In the genomic region with DNA sequence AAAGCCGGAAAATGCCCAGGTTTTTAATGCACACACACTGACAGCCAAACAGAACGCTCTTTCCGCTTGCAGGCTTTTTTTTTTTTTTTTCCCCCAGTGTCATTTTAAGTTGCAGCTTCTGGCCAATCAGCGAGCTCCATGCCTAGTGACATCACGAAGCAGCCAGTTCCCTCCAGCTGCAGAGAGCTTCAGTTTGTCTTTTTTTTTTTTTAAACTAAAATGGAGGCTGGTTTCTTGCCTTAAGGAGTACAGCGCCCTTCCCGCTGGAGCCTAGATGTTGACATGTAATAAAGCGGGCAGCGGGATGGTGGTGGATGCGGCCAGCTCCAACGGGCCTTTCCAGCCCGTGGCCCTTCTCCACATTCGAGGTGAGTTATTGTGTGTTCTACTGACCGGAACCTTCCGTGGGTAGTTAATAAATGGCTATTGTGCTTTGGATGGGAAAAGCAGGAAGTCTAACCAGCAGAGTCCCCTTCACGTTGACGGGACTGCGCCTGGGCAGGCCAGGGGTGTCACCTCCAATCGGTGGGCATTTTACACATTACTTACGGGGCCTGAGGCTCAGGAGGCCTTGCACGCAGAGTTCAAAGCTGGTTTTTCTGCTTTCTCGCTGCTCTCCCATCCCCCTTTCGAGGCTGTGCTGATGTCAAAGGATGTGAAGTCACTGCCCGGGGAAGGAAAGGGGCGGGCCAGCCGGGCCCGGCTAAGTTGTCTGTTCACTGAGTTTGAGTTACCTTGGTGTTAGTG, we compare ENCODE assay signal across 8 mouse cellular contexts. TPM values are rescaled to one million over a fixed set of nuclear protein-coding genes. Genes with fewer than 3 reads are reported as not detected.
DNase-seq lines count a peak whose midpoint lies in the region; ATAC-seq lines count a peak whose summit lies in the region.

No protein-coding gene starts in this region.

- peak overlapping the region; percentile 94 for H3K4me2 ChIP-seq in heart, embryonic 14.5 days (ENCODE audit: low read length)
- peak overlapping the region; percentile 90 for H3K4me2 ChIP-seq in liver, embryonic 13.5 days
- H3K4me2 ChIP-seq in stomach, embryonic 16.5 days (ENCODE audit: low read depth, low read length) = peak overlapping the region; percentile 95

- peaks cover 40 to 41% of the 10 kb centered on the region in 2 experiments for H3K4me1 ChIP-seq in heart, embryonic 14.5 days (ENCODE audit: control insufficient read depth in 2 of 2, insufficient read depth in 2 of 2, low read length in 2 of 2)
- H3K4me1 ChIP-seq in liver, embryonic 13.5 days (replicated peaks) = peaks cover 48% of the 10 kb centered on the region
- H3K4me1 ChIP-seq in stomach, embryonic 16.5 days (ENCODE audit: control insufficient read depth, insufficient read depth, low read length) = peaks cover 35% of the 10 kb centered on the region

- no peaks in the 10 kb centered on the region for H3K9me3 ChIP-seq in heart, embryonic 14.5 days (ENCODE audit: control insufficient read depth, low read length)
- H3K9me3 ChIP-seq in liver, embryonic 13.5 days (replicated peaks) = no peaks in the 10 kb centered on the region
- no peaks in the 10 kb centered on the region for H3K9me3 ChIP-seq in stomach, embryonic 16.5 days (replicated peaks; ENCODE audit: control insufficient read depth, low read length)

- peak overlapping the region; percentile 100 for H3K27ac ChIP-seq in heart, embryonic 14.5 days (replicated peaks in 1 of 2; ENCODE audit: control insufficient read depth in 1 of 2, insufficient read depth in 1 of 2, low read depth in 2 of 2, low read length in 2 of 2)
- peak overlapping the region; percentile 99 for H3K27ac ChIP-seq in liver, embryonic 13.5 days
- peak overlapping the region; percentile 100 for H3K27ac ChIP-seq in stomach, embryonic 16.5 days (ENCODE audit: low read length)

- under 1% methylated on average over 27 of the region's 27 CpGs for WGBS in heart, embryonic 14.5 days
- under 1% methylated on average over 27 of the region's 27 CpGs for WGBS in liver, embryonic 13.5 days (ENCODE audit: insufficient replicate concordance)
- under 1% methylated on average over 27 of the region's 27 CpGs for WGBS in stomach, embryonic 16.5 days

- peak overlapping the region; percentile 92 for H3K9ac ChIP-seq in heart, embryonic 14.5 days (ENCODE audit: low read length)
- H3K9ac ChIP-seq in liver, embryonic 13.5 days = peak overlapping the region; percentile 86
- peak overlapping the region; percentile 91 for H3K9ac ChIP-seq in stomach, embryonic 16.5 days (ENCODE audit: low read length)

- DNase-seq in CD4-positive, CD25-positive, alpha-beta regulatory T cell, adult 2 months (ENCODE audit: low read depth, low spot score) = peak; percentile 96
- DNase-seq in c-Kit-negative CD71-positive TER-119-positive erythroid progenitor cells, embryonic 14.5 days (ENCODE audit: low read depth, low spot score) = peak; percentile 81
- peak; percentile 82 for DNase-seq in fibroblast of lung, adult 2 months (ENCODE audit: low read depth)
- DNase-seq in kidney, postnatal 14 days = peak; percentile 92
- peak; percentile 81 for DNase-seq in liver, embryonic 13.5 days
- peak; percentile 85 for DNase-seq in neural tube, embryonic 10.5 days (ENCODE audit: extremely low spot score, low spot score)

- peaks cover 11% of the 10 kb centered on the region for H3K36me3 ChIP-seq in heart, embryonic 14.5 days (ENCODE audit: control insufficient read depth, insufficient read depth, low read length)
- H3K36me3 ChIP-seq in liver, embryonic 13.5 days = peaks cover 22% of the 10 kb centered on the region
- no peaks in the 10 kb centered on the region for H3K36me3 ChIP-seq in stomach, embryonic 16.5 days (ENCODE audit: control insufficient read depth, insufficient read depth, low read length)

- no peaks in the 10 kb centered on the region for H3K27me3 ChIP-seq in heart, embryonic 14.5 days (ENCODE audit: control insufficient read depth, insufficient read depth, low read length)
- no peaks in the 10 kb centered on the region for H3K27me3 ChIP-seq in liver, embryonic 13.5 days
- no peaks in the 10 kb centered on the region for H3K27me3 ChIP-seq in stomach, embryonic 16.5 days (ENCODE audit: control insufficient read depth, insufficient read depth, low read length)

- peak; percentile 79 for ATAC-seq in heart, embryonic 14.5 days (ENCODE audit: insufficient number of reproducible peaks, insufficient read depth, low FRiP score, low read depth)
- peak; percentile 80 for ATAC-seq in liver, embryonic 13.5 days (ENCODE audit: low read depth)
- peak; percentile 88 for ATAC-seq in stomach, embryonic 16.5 days (ENCODE audit: insufficient read depth, low FRiP score)

- H3K4me3 ChIP-seq in heart, embryonic 14.5 days (ENCODE audit: control insufficient read depth in 1 of 2, insufficient read depth in 1 of 2, low read depth in 1 of 2, low read length in 2 of 2) = peak overlapping the region; percentile 74 to 98
- peak overlapping the region; percentile 76 for H3K4me3 ChIP-seq in liver, embryonic 13.5 days (replicated peaks)
- peak overlapping the region; percentile 80 for H3K4me3 ChIP-seq in stomach, embryonic 16.5 days (replicated peaks; ENCODE audit: low read length)

RNA-seq across cellular contexts. Expression of a gene that starts 38.8 kb away (rescaled TPM):
- 131 and 138 TPM in 2 replicates for polyA plus RNA-seq in heart, embryonic 14.5 days (2014; fragmentation: Nextera tagmentation; extraction: Ambion mirVana)
- polyA plus RNA-seq in liver, embryonic 13.5 days (2015; fragmentation: Nextera tagmentation; extraction: Ambion mirVana) = 86.2 and 97.8 TPM in 2 replicates
- 145 and 146 TPM in 2 replicates for polyA plus RNA-seq in stomach, embryonic 16.5 days (2015; fragmentation: Nextera tagmentation; extraction: Ambion mirVana)

Comparison
In these comparisons a context has a peak if more than half of its experiments do, and no peak if none do; other contexts are left out.
1. Peak in every context shown above with its lines: DNase-seq, ATAC-seq, H3K4me3 ChIP-seq and H3K27ac ChIP-seq.